Mouse (Mus musculus): Measurements from ENCODE around the gene Kcnip1. TPM values are rescaled to one million over a fixed set of nuclear protein-coding genes. Genes with fewer than 3 reads are reported as not detected.

The Kcnip1 gene
- polyA plus RNA-seq, 1 experiment from 2014 or later, result 10.2 TPM

- Histone ChIP-seq H3K4me2 (replicated peaks) (no peak overlapping the region), H3K9ac (no peak overlapping the region), H3K9me3 (no peaks in the 10 kb centered on the region), H3K27ac (no peak overlapping the region), H3K36me3 (no peaks in the 10 kb centered on the region), H3K4me3 (replicated peaks) (no peak overlapping the region), H3K4me1 (replicated peaks) (no peaks in the 10 kb centered on the region), H3K27me3 (replicated peaks) (no peaks in the 10 kb centered on the region)
- no peak for ATAC-seq
- WGBS, result 71% methylated on average over 6 of the region's 6 CpGs
Measured at GRCm38 (mm10) chr11:33586614-33587013, 406.3 kb downstream of the Kcnip1 start.

- H3K9ac ChIP-seq, result no peak overlapping the region
- no peak overlapping the region for H3K4me2 ChIP-seq (replicated peaks)
- H3K36me3 ChIP-seq, result no peaks in the 10 kb centered on the region
- H3K27ac ChIP-seq, result no peak overlapping the region
- H3K4me3 ChIP-seq (replicated peaks), result no peak overlapping the region
- 36% methylated on average over 3 of the region's 3 CpGs for WGBS
- ATAC-seq, result no peak
- H3K27me3 ChIP-seq (replicated peaks), result no peaks in the 10 kb centered on the region
- no peaks in the 10 kb centered on the region for H3K9me3 ChIP-seq
- H3K4me1 ChIP-seq (replicated peaks), result no peaks in the 10 kb centered on the region
Measured at GRCm38 (mm10) chr11:33579621-33580020, 413.3 kb downstream of the Kcnip1 start.

Other genes with a start within 250 kb of the Kcnip1 start
- gene Kcnmb1, start 30.1 kb downstream of the Kcnip1 start, polyA plus RNA-seq (2015; fragmentation: Nextera tagmentation; extraction: Ambion mirVana), result 1.8 and 2.0 TPM in 2 replicates
- gene Lcp2, start 53.8 kb upstream of the Kcnip1 start, polyA plus RNA-seq (2015; fragmentation: Nextera tagmentation; extraction: Ambion mirVana), result 3.6 and 3.7 TPM in 2 replicates
- gene 4930469K13Rik, start 105.4 kb upstream of the Kcnip1 start, polyA plus RNA-seq (2015; fragmentation: Nextera tagmentation; extraction: Ambion mirVana), result not detected in 2 replicates
- not detected in 2 replicates for gene Foxi1, start 214.9 kb upstream of the Kcnip1 start, polyA plus RNA-seq (2015; fragmentation: Nextera tagmentation; extraction: Ambion mirVana)

All from intestine, embryonic 15.5 days (tissue).